Mouse (Mus musculus): ENCODE results near the gene Klrb1b.
"Not testable (repeated sequence)": the region's sequence is repeated elsewhere in the genome, so short reads cannot be mapped to it uniquely, and the experiment has no call there.

Klrb1b gene

DNA sequence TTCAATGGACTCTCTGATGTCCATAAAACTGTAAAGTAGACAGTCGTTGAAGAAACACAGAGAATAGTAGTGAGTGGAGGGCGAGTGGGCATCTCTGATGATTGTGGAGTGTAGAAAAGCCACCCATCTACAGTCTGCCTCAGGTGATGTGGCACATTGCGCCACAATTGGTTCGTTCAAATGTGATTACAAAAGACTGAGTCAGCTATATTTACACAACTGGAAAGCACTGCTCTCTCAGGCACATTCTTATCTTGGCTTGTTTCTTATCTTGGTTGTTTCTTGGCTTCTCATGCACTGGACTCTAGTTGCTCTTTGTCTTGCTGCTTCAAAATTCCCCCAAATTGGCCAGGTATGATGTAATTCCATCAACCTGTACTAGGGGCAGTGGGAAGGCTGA, 9.4 kb upstream of the Klrb1b start:
- no peak for DNase-seq (ENCODE audit: low read depth, low spot score)

DNA sequence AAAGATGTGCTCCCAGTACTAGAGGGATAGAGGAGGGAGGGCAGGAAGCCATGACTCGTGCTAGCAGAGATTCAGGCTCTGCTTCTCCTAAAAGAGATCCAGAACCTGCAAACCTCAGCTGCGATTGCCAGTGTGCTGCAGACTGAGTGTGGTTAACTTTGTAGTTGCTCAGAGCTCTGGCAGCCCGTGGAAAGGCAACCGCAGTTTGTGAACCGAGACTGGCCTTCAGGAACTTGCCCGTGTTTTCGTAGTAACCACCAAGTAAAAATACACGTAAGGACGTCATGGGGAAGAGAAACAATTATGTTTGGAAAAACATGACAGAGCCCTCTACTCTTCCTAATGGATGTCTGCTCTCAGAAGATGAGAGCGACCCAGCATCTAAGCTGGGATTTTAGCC, 6.9 kb upstream of the Klrb1b start:
- DNase-seq (ENCODE audit: low read depth, low spot score) = no peak

More for the DNA sequence above, 9.4 kb upstream of the Klrb1b start:
- no peaks in the 10 kb centered on the region for H3K36me3 ChIP-seq (ENCODE audit: control insufficient read depth, insufficient read depth, low read length, poor library complexity, severe bottlenecking)
- H3K27me3 ChIP-seq (ENCODE audit: control insufficient read depth, insufficient read depth, low read length, poor library complexity, severe bottlenecking) = no peaks in the 10 kb centered on the region

DNA sequence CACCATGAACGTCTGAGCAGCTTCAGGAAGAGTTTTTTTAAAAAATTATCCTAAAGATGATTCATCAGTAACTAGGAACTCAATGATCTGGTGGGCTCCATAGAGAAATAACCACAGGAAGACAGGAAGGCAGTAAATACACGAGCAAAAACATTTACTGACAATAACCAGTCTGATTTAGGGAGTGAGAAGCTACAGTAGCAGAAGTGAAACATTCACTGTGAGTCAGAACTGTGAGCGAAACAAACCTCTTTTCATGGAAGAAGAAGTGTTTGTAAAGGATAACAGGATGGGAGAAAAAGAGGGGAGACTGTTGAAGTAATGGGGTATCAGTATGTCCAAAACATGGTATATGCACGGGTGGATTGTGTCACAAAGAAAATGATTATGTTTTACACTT, 3.7 kb upstream of the Klrb1b start:
- DNase-seq (ENCODE audit: low read depth, low spot score) = no peak
- H3K36me3 ChIP-seq (ENCODE audit: control insufficient read depth, insufficient read depth, low read length, poor library complexity, severe bottlenecking) = no peaks in the 10 kb centered on the region
- no peaks in the 10 kb centered on the region for H3K27me3 ChIP-seq (ENCODE audit: control insufficient read depth, insufficient read depth, low read length, poor library complexity, severe bottlenecking)

More for the DNA sequence above, 6.9 kb upstream of the Klrb1b start:
- Histone ChIP-seq H3K36me3 (ENCODE audit: control insufficient read depth, insufficient read depth, low read length, poor library complexity, severe bottlenecking) (no peaks in the 10 kb centered on the region), H3K27me3 (ENCODE audit: control insufficient read depth, insufficient read depth, low read length, poor library complexity, severe bottlenecking) (no peaks in the 10 kb centered on the region)

DNA sequence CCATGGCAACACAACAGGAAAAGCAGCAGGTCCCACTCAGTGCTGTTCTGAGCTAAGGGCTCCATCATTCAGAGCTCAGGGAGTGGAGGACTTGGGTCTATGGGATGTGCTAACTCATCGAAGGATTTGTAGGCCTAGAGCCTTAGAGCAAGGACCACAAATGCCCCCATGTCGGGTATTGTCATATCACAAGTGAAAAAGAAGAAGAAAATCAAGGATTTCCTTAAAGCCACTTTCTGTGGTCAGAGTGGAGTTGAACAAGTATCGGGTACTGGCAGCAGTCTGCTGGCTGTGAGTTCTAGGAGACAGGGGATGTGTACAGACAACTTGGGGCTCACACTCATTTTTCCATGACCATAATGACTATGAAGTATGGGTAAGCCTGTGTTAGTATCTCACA, 650 bp upstream of the Klrb1b start:
- no peak for DNase-seq (ENCODE audit: low read depth, low spot score)
- Histone ChIP-seq H3K36me3 (ENCODE audit: control insufficient read depth, insufficient read depth, low read length, poor library complexity, severe bottlenecking) (no peaks in the 10 kb centered on the region), H3K27me3 (ENCODE audit: control insufficient read depth, insufficient read depth, low read length, poor library complexity, severe bottlenecking) (no peaks in the 10 kb centered on the region)

DNA sequence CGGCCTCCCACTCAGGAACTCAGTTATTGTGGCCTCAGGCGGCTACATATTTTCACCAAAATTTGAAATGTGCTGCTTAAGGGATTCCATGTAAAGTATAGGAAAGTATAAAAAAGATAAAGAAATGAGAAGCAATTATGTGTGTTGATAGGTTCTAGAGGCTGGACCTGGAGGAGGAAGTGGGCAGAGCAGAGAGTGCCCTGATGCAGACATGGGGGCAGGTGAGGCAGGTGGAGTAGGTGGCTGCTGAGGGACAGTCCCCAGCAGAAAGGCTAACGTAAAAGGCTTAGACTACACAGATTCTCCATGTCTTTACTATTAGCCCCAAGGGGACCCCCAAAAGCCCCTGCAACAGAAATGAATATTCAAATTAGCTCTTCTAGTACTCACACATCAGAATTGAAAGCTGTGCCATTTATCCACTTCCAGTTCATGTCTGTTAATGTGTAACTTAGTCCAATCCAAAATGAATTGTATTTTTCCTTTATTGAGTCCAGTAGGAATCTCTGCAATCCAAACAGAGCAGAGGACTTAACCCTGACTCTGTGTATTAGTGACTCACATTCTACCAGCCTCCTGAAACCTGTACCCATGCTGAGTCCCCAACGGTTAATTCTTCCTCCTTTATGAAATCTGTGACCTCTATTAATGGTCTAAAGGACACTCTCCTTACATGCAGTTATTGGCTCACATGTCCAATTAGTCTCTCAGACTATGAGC, 7.9 kb downstream of the Klrb1b start:
- peak; percentile 28 for DNase-seq (ENCODE audit: low read depth, low spot score)
- no peaks in the 10 kb centered on the region for H3K27me3 ChIP-seq (ENCODE audit: control insufficient read depth, insufficient read depth, low read length, poor library complexity, severe bottlenecking)
- no peaks in the 10 kb centered on the region for H3K36me3 ChIP-seq (ENCODE audit: control insufficient read depth, insufficient read depth, low read length, poor library complexity, severe bottlenecking)

DNA sequence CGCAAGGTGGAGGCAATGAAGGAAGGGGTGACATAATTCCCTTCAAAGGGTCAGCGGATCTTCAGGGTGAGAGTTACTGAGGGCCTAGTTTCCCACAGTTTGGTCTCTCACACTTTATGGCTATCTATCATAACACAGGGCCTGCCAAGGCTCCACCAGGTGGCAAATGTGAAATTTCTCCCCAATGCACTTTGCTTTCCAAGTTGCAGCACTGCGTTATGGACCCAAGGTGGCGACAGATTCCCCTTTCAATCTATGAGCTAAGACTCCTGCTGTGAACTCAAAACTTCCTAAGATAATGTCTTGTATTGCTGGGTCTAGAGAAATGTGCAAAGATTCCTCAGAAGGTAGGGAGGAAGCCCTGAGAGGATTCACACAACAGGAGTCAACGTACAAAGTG, 17.6 kb downstream of the Klrb1b start:
- peak; percentile 81 for DNase-seq (ENCODE audit: low read depth, low spot score)
- Histone ChIP-seq H3K36me3 (ENCODE audit: control insufficient read depth, insufficient read depth, low read length, poor library complexity, severe bottlenecking) (no peaks in the 10 kb centered on the region), H3K27me3 (ENCODE audit: control insufficient read depth, insufficient read depth, low read length, poor library complexity, severe bottlenecking) (no peaks in the 10 kb centered on the region)

DNA sequence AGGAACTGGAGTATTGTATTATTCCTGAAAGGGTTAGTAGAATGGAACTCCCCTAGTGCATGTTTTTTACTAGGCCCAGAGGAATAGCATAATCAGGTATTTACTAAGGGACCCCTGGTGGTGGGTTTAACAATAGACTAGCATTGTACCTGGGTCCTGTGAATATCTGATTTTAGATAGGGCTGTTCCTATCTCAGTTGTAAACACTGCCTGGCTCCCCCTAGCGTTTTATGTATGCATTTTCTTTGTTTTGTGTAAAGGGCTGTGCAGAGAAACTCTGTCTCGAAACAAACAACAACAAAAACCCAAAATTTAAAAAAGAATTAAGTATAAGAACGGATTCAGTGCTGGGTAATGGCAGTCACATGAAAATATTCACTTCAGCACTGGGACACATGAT, 19.1 kb downstream of the Klrb1b start:
- no peaks in the 10 kb centered on the region for H3K36me3 ChIP-seq (ENCODE audit: control insufficient read depth, insufficient read depth, low read length, poor library complexity, severe bottlenecking)
- DNase-seq (ENCODE audit: low read depth, low spot score) = peak; percentile 52
- H3K27me3 ChIP-seq (ENCODE audit: control insufficient read depth, insufficient read depth, low read length, poor library complexity, severe bottlenecking) = no peaks in the 10 kb centered on the region

DNA sequence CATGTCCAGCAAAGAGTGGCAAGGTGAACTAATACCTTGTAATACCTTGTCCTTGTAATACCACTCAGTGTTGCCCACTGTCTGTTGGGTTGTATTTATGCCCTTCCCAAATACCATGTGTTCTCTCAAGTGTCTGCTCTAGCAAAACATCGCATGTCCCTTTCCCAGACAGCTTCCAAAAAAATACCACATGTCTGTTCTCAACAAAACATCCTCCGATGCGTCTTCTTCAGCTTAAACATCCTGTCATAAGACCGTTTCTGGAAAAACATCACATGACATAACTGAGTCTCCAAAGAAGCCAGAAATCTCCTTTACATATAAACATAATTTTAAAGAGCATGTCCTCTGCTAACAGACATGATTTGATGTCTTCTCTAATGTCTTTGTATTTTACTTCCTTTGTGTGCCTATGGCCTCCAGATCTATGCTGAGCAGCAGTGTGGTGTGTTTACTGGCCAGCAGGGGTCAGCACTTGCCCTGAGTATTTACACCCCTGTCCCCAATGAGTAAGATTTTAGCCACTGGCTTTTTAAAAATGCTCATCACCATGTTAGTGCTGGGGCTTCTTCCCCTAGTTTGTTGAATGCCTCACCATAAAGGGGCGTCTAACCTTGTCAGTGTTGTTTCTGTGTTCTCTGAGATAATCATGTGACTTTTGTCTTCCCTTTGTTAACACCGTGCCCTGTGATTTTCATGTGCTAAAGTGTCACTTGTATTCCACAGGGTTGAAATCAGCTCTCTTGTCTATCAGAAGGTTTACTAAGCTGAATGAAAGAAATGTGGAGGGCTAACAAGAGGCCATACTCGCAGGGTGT, 21.1 kb downstream of the Klrb1b start:
- H3K36me3 ChIP-seq (ENCODE audit: control insufficient read depth, insufficient read depth, low read length, poor library complexity, severe bottlenecking); H3K27me3 ChIP-seq (ENCODE audit: control insufficient read depth, insufficient read depth, low read length, poor library complexity, severe bottlenecking): not testable (repeated sequence)
- DNase-seq (ENCODE audit: low read depth, low spot score) = peak; percentile 89

DNA sequence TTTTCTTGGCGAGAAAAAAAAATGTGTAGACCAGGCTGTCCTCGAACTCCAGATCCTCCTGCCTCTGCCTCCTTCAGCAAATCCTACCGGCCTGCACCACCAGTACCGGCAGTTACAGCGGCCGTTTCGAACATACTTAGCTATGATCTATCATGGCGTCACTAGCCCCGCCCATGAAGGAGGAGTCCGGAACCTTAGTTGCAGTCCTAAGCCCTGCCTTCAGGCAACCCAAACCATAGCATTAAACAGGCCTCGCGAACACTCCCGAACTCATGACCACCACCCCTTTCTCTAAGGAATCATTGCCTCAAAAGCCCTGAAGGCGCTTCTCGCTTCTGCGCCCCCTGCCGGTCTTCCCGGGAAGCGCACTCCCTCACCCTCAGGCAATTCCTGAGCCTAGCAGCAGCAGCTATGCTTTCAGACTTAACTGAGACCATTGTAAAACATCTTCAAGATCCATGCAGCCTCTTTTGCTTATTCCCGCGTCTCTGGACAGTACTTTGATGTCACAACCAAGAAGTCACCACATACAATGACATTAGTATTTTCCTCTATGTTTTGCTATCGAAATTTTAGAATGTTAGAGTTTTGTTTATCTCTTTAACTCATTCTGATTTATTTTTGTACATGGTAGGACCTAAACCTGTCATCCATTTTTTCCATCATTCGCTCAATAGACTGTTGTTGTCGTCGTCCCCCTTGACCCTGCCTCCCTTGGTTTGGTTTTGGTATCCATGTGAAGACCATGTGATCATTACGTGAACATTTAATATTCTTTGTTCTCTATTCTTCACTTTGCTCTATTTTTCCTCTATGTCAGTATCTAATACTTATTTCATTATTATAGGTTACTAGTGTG, 22.9 kb downstream of the Klrb1b start:
- DNase-seq (ENCODE audit: low read depth, low spot score) = peak; percentile 99
- Histone ChIP-seq H3K27me3 (ENCODE audit: control insufficient read depth, insufficient read depth, low read length, poor library complexity, severe bottlenecking) (no peaks in the 10 kb centered on the region), H3K36me3 (ENCODE audit: control insufficient read depth, insufficient read depth, low read length, poor library complexity, severe bottlenecking) (no peaks in the 10 kb centered on the region)

DNA sequence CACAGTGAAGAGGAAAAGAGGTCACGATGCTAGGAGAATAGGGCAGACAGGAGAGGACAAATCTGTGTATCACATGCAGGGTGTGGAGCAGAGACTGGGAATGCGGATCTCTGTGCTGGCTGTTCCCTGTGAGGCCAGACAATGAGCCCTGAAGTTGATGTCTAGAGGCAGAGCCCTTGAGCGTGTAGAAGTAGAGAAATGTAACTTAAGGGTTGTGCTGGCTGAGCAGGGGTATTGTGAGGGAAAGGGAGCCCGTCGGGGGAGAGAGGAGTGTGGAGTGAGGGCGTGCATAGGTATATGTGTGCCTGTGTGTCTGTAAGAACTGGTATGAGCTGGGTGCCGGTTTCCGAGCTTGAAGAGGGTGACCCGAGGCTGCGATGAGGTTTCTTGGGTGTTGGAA, 23.6 kb downstream of the Klrb1b start:
- Histone ChIP-seq H3K27me3 (ENCODE audit: control insufficient read depth, insufficient read depth, low read length, poor library complexity, severe bottlenecking) (no peaks in the 10 kb centered on the region), H3K36me3 (ENCODE audit: control insufficient read depth, insufficient read depth, low read length, poor library complexity, severe bottlenecking) (no peaks in the 10 kb centered on the region)
- no peak for DNase-seq (ENCODE audit: low read depth, low spot score)

DNA sequence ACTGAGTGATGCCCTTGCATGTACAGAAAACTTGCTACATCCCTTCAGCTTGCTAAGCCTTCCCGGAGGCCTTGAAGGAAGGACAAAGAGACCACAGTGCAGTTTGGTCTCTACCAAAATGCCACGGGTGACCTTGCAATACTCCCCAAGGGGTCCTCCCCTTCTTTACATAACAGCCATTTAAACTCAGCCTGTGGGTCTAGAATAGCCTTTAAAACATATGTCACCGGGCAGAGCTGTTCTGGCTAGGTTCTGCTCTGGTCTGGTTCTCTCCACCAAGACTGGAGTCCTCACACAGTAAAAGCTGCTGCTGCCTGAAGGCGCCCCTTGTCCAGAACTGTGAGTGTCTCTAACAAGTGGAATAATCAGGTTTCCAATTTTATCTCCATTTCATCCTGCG, 25.4 kb downstream of the Klrb1b start:
- not testable (repeated sequence) for H3K27me3 ChIP-seq (ENCODE audit: control insufficient read depth, insufficient read depth, low read length, poor library complexity, severe bottlenecking); DNase-seq (ENCODE audit: low read depth, low spot score); H3K36me3 ChIP-seq (ENCODE audit: control insufficient read depth, insufficient read depth, low read length, poor library complexity, severe bottlenecking)

DNA sequence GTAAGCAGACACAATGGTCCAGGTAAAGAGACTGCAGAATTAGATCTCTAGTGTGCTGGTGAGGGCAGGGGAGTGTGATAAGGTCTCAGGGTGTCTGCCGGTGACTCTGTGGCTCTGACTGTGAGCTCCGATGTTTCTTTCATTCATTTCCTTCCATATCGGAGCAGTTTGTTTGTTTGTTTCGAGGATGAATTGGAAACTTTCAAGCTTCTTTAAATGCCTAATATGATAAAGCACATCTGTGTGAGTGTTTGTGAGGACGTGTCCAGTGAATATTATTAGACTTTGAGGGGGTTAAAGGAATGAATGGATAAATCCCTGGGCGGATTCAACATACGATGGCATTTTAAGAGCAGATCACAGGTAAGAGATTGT, 26.2 kb downstream of the Klrb1b start:
- Histone ChIP-seq H3K36me3 (ENCODE audit: control insufficient read depth, insufficient read depth, low read length, poor library complexity, severe bottlenecking) (no peaks in the 10 kb centered on the region), H3K27me3 (ENCODE audit: control insufficient read depth, insufficient read depth, low read length, poor library complexity, severe bottlenecking) (no peaks in the 10 kb centered on the region)
- DNase-seq (ENCODE audit: low read depth, low spot score) = no peak

DNA sequence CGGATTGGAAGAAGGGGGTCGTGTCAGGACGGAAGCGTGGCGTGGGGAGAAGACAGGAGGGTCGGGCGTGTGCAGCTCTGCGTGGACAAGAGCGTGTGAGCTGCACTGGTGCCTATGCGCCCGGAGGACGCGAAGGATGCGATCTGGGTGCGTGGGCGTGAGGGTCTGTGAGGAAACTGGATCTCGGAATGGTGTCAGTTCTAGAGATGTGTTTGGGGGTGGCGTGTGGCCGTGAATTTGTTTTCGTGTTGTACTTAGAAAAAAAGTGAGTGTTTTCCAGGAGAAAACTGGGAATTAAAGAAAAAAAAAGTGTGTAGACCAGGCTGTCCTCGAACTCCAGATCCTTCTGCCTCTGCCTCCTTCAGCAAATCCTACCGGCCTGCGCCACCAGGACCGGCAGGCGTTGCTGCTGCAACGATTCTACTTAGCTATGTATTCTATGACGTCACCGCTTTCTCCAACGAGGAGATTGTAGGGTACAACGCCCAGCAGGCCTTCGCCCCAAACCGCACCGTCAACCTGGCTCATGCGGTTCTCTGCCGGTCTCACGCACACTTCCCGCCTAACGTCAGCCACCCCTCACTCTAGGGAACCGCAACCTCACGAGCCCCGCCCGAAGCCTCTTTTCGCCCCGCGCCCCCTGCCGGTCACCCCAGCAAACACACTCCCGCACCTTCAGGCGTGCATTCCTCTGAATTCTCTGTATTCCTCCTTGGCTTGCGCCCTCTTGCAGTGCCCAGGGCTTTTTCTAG, 26.8 kb downstream of the Klrb1b start:
- peak; percentile 95 for DNase-seq (ENCODE audit: low read depth, low spot score)
- not testable (repeated sequence) for H3K36me3 ChIP-seq (ENCODE audit: control insufficient read depth, insufficient read depth, low read length, poor library complexity, severe bottlenecking); H3K27me3 ChIP-seq (ENCODE audit: control insufficient read depth, insufficient read depth, low read length, poor library complexity, severe bottlenecking)

DNA sequence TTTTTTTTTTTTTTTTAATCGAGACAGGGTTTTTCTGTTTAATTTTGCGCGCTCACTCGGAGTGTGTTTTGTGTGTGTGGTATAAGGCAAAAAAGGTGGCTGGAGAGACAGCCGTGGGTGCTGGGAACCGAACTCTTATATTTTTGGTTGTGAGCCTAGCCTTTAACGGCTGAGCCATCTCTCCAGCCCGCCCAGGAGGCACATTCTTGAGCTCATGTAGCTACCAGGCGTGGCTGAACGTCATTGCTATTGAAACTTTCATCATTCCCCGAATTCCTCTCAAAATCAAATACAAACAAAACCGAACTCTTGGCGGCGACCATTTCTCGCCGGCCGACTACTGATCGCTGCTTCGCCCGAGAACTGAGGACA, 27.4 kb downstream of the Klrb1b start:
- not testable (repeated sequence) for H3K27me3 ChIP-seq (ENCODE audit: control insufficient read depth, insufficient read depth, low read length, poor library complexity, severe bottlenecking); H3K36me3 ChIP-seq (ENCODE audit: control insufficient read depth, insufficient read depth, low read length, poor library complexity, severe bottlenecking)
- peak; percentile 90 for DNase-seq (ENCODE audit: low read depth, low spot score)
